Mouse (Mus musculus) kidney, embryonic 15.5 days (tissue): ENCODE measurements around the gene Ric8b. TPM values are rescaled to one million over a fixed set of nuclear protein-coding genes. Genes with fewer than 3 reads are reported as not detected.
A peak's percentile ranks its signal among the peaks of the same experiment; 100 is the strongest.

Experiments used
- ATAC-seq: fragments of 200-750 bp; cut with Nextera tagmentation; replicated peaks from 2 replicates; pipeline ENCODE4 v1.8.0; 2017; ENCODE audit warnings: moderate TSS enrichment; ENCODE audit not compliant: low FRiP score
- H3K27ac ChIP-seq: fragments of 300-500 bp; sonication (generic); 2 replicates; pipeline ENCODE4 v1.5.1; 2015; ENCODE audit warnings: mild to moderate bottlenecking, inconsistent platforms
- H3K27me3 ChIP-seq: fragments of 300-500 bp; sonication (generic); 2 replicates; pipeline ENCODE4 v1.6.1; 2015; ENCODE audit warnings: inconsistent platforms
- H3K36me3 ChIP-seq: fragments of 300-500 bp; sonication (generic); 2 replicates; pipeline ENCODE4 v1.6.1; 2015; ENCODE audit warnings: inconsistent platforms
- H3K4me1 ChIP-seq: fragments of 300-500 bp; sonication (generic); 2 replicates; pipeline ENCODE4 v1.6.1; 2015; ENCODE audit warnings: inconsistent platforms
- H3K4me2 ChIP-seq: fragments of 300-500 bp; sonication (generic); 2 replicates; pipeline ENCODE4 v1.6.1; 2015; ENCODE audit warnings: moderate library complexity, mild to moderate bottlenecking, inconsistent platforms
- H3K4me3 ChIP-seq: fragments of 300-500 bp; sonication (generic); replicated peaks from 2 replicates; pipeline ENCODE4 v1.5.1; 2015; ENCODE audit warnings: mild to moderate bottlenecking, inconsistent platforms
- H3K9ac ChIP-seq: fragments of 300-500 bp; sonication (generic); 2 replicates; pipeline ENCODE4 v1.6.1; 2015; ENCODE audit warnings: mild to moderate bottlenecking, inconsistent platforms
- H3K9me3 ChIP-seq: fragments of 300-500 bp; sonication (generic); replicated peaks from 2 replicates; pipeline ENCODE4 v1.6.1; 2016; ENCODE audit warnings: inconsistent platforms
- WGBS: fragments of 180-500 bp; shearing (Covaris S2); methylation state at CpG from one replicate; pipeline ENCODE4 v1.1.7; 2015; ENCODE audit warnings: mixed read lengths; 5-methylcytosine and 5-hydroxymethylcytosine counted together
- polyA plus RNA-seq: library from polyadenylated mRNA; unstranded; fragments of >200 nt; fragmentation: Nextera tagmentation; extraction: Ambion mirVana; gene quantifications from 2 replicates; pipeline ENCODE4 v1.2.1, GENCODE M21; 2015

The Ric8b gene
- polyA plus RNA-seq, 1 experiment from 2014 or later = 23.3 TPM

DNA sequence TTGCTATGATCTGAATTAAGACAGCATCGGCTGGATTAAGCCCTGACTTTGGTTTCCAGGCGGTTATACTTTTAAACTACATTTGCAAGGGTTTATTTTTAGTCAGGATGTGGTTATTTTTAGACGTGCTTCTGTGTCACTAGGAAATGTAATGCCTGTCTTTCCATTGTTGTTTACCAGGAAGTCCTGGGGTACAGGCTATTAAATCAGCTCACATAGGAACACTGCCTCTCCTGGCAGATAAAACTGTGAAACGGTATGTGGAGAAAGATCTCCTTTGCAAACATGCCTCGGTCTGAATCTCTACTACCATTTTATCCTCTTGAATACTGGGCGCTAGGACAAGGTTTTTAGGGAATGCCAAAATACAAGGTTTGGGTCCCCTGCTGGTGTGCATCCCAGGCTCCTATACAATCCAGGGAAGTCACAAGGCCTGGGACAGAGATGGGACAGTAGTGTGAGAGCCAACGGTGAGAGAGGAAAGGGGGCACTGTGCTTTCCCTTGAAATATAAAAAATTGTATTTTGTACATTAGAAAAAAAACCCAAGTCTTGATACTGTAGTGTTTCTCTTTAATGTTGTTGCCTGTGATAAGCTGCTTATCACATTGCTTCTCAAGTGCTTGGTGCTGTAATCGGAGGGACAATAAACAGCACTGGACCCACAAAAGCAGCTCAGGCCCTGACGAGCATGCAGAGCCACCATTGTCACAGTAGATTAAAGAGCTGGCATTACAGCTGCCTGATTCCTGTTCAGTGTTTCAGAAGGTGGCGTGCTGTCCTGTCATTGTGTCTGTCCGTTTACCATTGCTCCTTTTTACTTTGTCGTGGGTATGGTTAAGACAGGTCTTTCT lies 51.7 kb downstream of the Ric8b start:
- no peaks in the 10 kb centered on the region for H3K9me3 ChIP-seq
- H3K27me3 ChIP-seq = no peaks in the 10 kb centered on the region
- no peak overlapping the region for H3K4me3 ChIP-seq
- H3K4me1 ChIP-seq = peaks cover 22% of the 10 kb centered on the region
- peak overlapping the region; percentile 74 for H3K27ac ChIP-seq
- no peak for ATAC-seq
- WGBS = 55% methylated on average over 12 of the region's 12 CpGs
- H3K9ac ChIP-seq = no peak overlapping the region
- no peak overlapping the region for H3K4me2 ChIP-seq
- H3K36me3 ChIP-seq = peaks cover 42% of the 10 kb centered on the region

DNA sequence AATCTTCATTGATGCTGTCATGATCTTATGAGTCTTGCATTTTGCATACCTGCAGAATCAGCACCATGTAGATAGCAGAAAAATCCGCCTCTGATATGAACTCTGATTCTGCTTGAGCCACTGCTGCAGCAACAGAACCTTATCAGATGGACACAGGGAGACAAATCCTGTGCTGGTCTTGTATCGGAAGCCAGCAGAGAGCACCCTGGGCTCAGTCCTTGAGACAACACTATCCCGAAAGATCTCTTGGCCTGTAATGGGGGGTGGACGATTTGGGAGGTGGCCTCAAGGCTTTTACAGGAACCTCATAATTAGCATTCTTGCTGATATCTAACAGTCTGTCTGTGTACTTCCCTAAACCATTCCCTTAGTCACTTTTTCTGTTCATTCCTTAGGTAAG lies 57.8 kb downstream of the Ric8b start:
- H3K27me3 ChIP-seq = no peaks in the 10 kb centered on the region
- H3K4me3 ChIP-seq = no peak overlapping the region
- no peaks in the 10 kb centered on the region for H3K9me3 ChIP-seq
- no peak overlapping the region for H3K9ac ChIP-seq
- H3K4me2 ChIP-seq = no peak overlapping the region
- peaks cover 59% of the 10 kb centered on the region for H3K36me3 ChIP-seq
- no peak for ATAC-seq
- peaks cover 8% of the 10 kb centered on the region; the same call in 1 of the 2 replicates for H3K4me1 ChIP-seq
- no peak overlapping the region for H3K27ac ChIP-seq
- 73% methylated on average over 4 of the region's 4 CpGs for WGBS

DNA sequence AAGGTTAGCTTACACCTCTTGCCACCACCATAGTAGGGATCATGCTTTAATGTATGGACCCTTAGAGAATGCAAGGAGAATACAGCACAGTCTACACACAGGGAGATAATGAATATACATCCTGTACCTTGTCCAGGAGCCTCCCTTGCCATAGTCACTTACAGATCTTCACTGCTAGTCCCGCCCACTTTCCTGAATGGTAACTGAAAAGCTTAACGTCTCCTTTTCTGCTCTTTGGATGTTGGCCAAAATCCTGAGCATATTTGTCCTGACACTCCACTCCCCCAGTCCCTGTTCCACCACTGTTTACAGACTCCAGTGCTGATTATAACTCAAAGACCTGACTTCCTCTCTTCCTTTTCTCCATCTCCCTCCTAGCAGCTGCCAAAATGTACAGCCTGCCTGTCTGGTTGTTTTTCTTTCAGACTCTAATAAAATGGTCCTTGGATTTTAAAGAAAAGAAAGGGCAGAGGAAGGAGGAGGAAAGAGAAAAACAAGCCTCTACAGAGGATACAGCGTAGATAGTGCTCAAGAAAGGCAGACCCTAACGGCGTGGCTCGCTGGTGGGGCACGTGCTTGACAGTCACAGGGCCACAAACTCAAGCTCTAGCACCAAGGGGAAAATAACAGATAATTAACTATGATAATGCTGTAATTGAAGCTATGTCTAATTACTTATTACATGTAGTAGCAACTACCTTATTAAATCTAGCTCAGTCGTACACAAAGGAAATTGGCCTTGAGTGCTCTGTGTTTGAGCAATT lies 59.4 kb downstream of the Ric8b start:
- H3K27me3 ChIP-seq = no peaks in the 10 kb centered on the region
- H3K4me1 ChIP-seq = peaks cover 8% of the 10 kb centered on the region; the same call in 1 of the 2 replicates
- peak; percentile 64 for ATAC-seq
- WGBS = 53% methylated on average over 8 of the region's 8 CpGs
- H3K9ac ChIP-seq = no peak overlapping the region
- no peaks in the 10 kb centered on the region for H3K9me3 ChIP-seq
- no peak overlapping the region for H3K4me3 ChIP-seq
- peak overlapping the region; percentile 83 for H3K27ac ChIP-seq
- H3K4me2 ChIP-seq = no peak overlapping the region
- peaks cover 57% of the 10 kb centered on the region for H3K36me3 ChIP-seq

DNA sequence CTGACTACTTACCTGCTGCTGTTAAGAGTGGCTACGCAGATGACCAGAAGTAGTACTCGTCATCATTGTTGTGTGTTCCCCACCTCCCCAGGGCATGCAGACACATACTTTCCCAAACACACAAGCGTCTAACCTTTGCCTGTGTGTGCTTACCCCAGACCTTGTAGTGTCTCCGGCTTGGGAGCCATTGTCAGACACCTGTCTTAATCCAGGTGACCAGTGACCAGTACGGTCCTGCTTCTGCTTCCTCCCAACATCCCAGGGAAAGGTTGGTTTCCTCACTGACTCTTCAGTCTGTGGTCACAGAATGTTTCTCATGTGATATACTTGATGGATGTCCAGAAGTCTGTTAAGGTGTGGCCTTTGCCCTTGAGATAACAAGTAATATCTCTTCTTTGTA lies 62.9 kb downstream of the Ric8b start:
- Histone ChIP-seq H3K9me3 (no peaks in the 10 kb centered on the region), H3K4me1 (peaks cover 12% of the 10 kb centered on the region; the same call in 1 of the 2 replicates), H3K4me3 (no peak overlapping the region), H3K27me3 (no peaks in the 10 kb centered on the region), H3K36me3 (peaks cover 54% of the 10 kb centered on the region), H3K9ac (no peak overlapping the region), H3K4me2 (no peak overlapping the region), H3K27ac (no peak overlapping the region)
- ATAC-seq = no peak
- 91% methylated on average over 5 of the region's 5 CpGs for WGBS

DNA sequence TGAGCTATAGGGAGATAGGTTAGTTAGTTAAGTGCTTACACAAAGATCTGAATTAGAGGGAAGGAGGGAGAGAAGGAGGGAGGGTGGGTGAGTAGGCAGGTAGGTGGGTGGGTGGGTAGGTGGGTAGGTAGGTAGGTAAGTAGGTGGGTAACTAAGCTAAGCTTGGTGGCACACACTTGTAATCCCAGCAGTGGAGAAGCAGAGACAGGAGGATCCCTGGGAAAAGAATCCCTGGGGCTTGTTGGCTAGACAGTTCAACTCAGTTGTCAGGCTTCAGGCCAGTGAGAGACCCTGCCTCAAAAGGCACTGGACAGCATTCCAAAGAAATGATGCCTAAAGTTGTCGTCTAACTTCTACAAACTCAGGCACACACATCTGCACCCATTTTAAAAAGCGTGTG lies 64.0 kb downstream of the Ric8b start:
- Histone ChIP-seq H3K9ac (no peak overlapping the region), H3K27me3 (no peaks in the 10 kb centered on the region), H3K36me3 (peaks cover 53% of the 10 kb centered on the region), H3K4me3 (no peak overlapping the region), H3K27ac (no peak overlapping the region), H3K9me3 (no peaks in the 10 kb centered on the region), H3K4me2 (no peak overlapping the region), H3K4me1 (peaks cover 8% of the 10 kb centered on the region; the same call in 1 of the 2 replicates)
- ATAC-seq = no peak
- WGBS = 90% methylated on average over 2 of the region's 2 CpGs

DNA sequence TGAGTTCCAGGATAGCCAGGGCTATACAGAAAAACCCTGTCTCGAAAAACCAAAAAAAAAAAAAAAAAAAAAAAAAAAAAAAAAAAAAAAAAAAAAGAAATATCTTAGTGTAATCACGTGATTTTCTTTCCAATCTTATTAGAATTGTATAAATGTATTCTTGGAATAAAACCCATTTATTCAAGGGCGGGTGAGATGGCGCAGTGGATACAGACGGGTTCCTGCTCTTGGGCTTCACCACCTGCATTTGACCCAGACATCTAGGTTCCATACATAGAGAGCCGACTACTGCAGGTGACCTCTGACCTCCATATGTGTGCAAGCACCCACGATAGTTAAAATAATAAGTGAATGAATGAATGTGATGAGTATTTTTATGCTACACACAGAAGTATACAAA lies 65.3 kb downstream of the Ric8b start:
- H3K27ac ChIP-seq = no peak overlapping the region
- H3K36me3 ChIP-seq = peaks cover 65% of the 10 kb centered on the region
- WGBS = 88% methylated on average over 7 of the region's 7 CpGs
- no peak overlapping the region for H3K9ac ChIP-seq
- no peak for ATAC-seq
- H3K9me3 ChIP-seq = no peaks in the 10 kb centered on the region
- H3K4me3 ChIP-seq = no peak overlapping the region
- H3K4me2 ChIP-seq = no peak overlapping the region
- H3K4me1 ChIP-seq = 0 out of 2 replicates have a peak, but pooled peaks cover 5% of the 10 kb centered on the region
- H3K27me3 ChIP-seq = no peaks in the 10 kb centered on the region

DNA sequence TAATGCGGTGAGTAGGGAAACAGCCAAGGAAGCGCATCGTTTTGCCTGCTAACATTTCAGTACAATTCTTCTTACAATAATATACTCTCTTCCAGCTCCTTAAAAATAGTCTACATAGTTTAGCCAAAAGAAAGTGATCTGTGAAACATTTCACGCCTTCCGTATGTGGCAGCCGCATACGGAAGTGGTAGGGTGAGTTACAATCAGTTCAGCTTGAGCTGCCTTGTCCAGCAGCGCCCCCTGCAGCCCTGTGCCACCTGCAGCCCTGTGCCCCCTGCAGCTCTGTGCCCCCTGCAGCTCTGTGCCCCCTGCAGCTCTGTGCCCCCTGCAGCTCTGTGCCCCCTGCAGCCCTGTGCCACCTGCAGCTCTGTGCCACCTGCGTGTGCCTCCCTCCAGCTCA lies 68.5 kb downstream of the Ric8b start:
- no peak overlapping the region for H3K9ac ChIP-seq
- H3K9me3 ChIP-seq = no peaks in the 10 kb centered on the region
- no peaks in the 10 kb centered on the region for H3K27me3 ChIP-seq
- no peak overlapping the region for H3K4me3 ChIP-seq
- no peak for ATAC-seq
- no peak overlapping the region for H3K4me2 ChIP-seq
- 0 out of 2 replicates have a peak, but pooled peaks cover 5% of the 10 kb centered on the region for H3K4me1 ChIP-seq
- 79% methylated on average over 9 of the region's 9 CpGs for WGBS
- no peak overlapping the region for H3K27ac ChIP-seq
- peaks cover 52% of the 10 kb centered on the region for H3K36me3 ChIP-seq

DNA sequence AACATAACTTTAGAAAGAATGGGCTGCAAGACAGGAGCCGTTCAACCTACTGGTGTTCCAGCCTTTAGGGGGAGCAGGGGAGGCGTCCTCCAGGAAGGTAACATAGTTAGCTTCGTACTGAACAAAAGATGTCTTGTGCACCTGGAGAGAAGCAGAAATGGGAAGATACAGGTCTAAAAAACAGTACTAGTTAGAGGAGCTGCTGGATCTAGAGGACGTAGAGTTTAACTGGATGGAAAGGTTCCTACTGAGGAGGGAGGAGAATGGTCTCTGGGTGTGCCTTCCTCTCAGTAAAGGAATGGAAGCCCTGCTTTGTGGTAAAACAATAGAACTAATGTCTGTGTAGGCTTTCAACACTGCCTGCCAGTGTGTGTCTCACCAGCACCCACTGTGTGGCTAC lies 70.2 kb downstream of the Ric8b start:
- H3K27me3 ChIP-seq = no peaks in the 10 kb centered on the region
- H3K9ac ChIP-seq = no peak overlapping the region
- 0 out of 2 replicates have a peak, but pooled peaks cover 5% of the 10 kb centered on the region for H3K4me1 ChIP-seq
- no peak overlapping the region for H3K4me3 ChIP-seq
- no peak overlapping the region for H3K27ac ChIP-seq
- peaks cover 52% of the 10 kb centered on the region for H3K36me3 ChIP-seq
- ATAC-seq = no peak
- 89% methylated on average over 4 of the region's 4 CpGs for WGBS
- H3K9me3 ChIP-seq = no peaks in the 10 kb centered on the region
- H3K4me2 ChIP-seq = no peak overlapping the region

DNA sequence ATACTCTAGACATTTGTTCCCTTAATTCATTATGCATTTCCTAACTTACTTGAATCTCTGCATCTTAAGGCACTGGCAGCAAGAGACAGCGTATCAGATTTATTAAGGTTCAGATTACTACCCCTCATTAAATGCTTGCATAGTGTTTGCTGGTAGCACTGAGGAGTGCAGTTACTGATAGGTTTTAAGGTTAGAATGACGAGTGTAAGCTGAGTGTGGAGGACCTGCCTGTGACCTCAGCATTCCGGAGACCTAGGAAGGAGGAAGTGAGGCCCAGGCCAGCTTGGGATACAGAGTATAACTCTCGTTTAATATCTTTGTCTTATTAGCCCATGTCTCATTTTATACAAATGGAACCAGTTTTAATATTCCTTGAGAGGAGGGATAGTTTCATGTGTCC lies 71.2 kb downstream of the Ric8b start:
- H3K27ac ChIP-seq = no peak overlapping the region
- ATAC-seq = no peak
- H3K27me3 ChIP-seq = no peaks in the 10 kb centered on the region
- H3K9me3 ChIP-seq = no peaks in the 10 kb centered on the region
- WGBS = 24% methylated on average over 4 of the region's 4 CpGs
- no peak overlapping the region for H3K4me2 ChIP-seq
- 0 out of 2 replicates have a peak, but pooled peaks cover 5% of the 10 kb centered on the region for H3K4me1 ChIP-seq
- no peak overlapping the region for H3K9ac ChIP-seq
- no peak overlapping the region for H3K4me3 ChIP-seq
- H3K36me3 ChIP-seq = peaks cover 52% of the 10 kb centered on the region

DNA sequence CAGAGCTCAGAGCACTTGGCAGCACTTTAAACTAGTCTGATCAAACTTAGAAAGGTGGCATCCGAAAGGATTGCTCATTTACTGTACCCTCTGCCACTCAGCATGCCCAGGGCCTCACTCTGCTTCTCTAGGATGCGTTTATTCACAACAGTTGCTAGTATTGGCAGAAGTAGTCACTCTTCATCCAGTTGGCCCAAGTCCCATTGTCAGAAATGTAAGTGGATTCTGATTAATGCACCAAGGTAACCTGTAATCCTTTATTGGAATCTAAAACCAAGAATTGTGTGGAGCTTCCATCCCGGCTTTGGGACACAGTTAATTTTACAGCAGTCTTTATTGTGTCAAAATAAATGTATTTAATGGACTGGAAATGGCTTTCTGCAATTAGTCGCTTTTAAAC lies 76.9 kb downstream of the Ric8b start:
- H3K9ac ChIP-seq = no peak overlapping the region
- H3K4me1 ChIP-seq = no peaks in the 10 kb centered on the region
- no peak overlapping the region for H3K27ac ChIP-seq
- no peak overlapping the region for H3K4me3 ChIP-seq
- no peaks in the 10 kb centered on the region for H3K27me3 ChIP-seq
- no peak overlapping the region for H3K4me2 ChIP-seq
- H3K36me3 ChIP-seq = peaks cover 48% of the 10 kb centered on the region
- ATAC-seq = no peak
- H3K9me3 ChIP-seq = no peaks in the 10 kb centered on the region
- 83% methylated on average over 4 of the region's 4 CpGs for WGBS

DNA sequence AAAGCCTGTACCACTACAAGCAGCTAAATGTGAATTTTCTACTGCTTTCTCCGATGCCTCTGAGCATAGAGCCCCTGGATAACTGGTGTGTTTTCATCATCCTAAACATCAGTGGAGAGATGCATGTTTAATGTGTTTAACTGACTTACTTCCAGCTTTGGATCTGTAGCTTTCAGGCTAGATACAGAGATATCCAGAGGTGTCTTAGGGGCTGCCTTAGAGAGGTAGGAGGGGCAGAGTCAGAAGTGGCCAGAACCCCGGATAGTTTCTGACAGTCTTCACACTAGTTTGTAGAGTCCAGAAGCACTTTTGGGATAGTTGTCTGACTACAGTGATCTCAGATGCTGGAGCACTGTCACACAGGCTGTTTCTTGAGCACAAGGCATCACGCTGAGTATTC lies 77.6 kb downstream of the Ric8b start:
- Histone ChIP-seq H3K9me3 (no peaks in the 10 kb centered on the region), H3K4me1 (no peaks in the 10 kb centered on the region), H3K4me3 (no peak overlapping the region), H3K27ac (no peak overlapping the region), H3K9ac (no peak overlapping the region), H3K36me3 (peaks cover 46% of the 10 kb centered on the region), H3K4me2 (no peak overlapping the region), H3K27me3 (no peaks in the 10 kb centered on the region)
- 90% methylated on average over 3 of the region's 3 CpGs for WGBS
- no peak for ATAC-seq

DNA sequence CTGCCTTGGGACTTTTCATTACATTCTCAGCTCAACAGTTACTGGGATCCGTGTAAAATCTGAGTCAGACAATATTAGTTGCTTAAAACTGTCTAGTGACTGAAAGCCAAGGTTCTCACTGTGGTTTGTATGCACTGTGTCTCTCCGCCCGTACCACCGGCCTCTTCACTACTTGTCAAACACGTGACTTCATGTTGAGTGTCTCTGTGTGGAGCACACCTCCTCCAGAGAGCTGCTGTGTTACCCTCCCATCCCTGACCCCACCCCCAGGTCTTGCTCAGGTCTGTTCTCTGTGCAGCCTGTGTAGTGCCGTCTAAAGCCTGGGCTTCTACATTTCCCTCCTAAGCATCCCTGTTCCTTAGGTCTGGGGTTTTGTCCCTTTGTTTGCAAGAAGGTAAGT lies 79.0 kb downstream of the Ric8b start:
- no peak overlapping the region for H3K4me2 ChIP-seq
- 89% methylated on average over 6 of the region's 6 CpGs for WGBS
- H3K27me3 ChIP-seq = no peaks in the 10 kb centered on the region
- H3K9ac ChIP-seq = no peak overlapping the region
- no peak for ATAC-seq
- H3K4me1 ChIP-seq = no peaks in the 10 kb centered on the region
- no peak overlapping the region for H3K4me3 ChIP-seq
- H3K27ac ChIP-seq = no peak overlapping the region
- H3K36me3 ChIP-seq = peaks cover 44% of the 10 kb centered on the region
- H3K9me3 ChIP-seq = no peaks in the 10 kb centered on the region
